Mouse (Mus musculus): ENCODE measurements around the gene Ric1.

DNA sequence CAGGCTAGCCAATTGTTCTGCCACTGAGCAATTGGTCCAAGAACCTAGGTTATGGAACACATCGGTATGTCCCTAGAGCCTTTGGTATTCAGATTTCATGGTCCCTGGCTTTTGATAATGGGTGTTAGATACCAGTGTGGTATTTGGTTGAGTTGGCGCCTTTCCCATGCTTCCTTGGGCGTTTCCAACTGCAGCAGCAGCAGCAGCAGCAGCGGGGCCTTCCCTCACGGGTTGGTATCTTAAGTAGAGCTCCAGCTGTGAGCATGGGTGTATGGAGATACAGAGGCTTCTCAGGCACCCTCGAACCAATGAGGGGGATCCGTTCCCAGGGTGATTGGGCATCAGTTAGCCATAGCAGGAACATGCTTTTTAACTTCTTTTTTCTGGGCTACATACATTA is 13.9 kb upstream of the Ric1 start:
- TF ChIP-seq CTCF (IDR thresholded peaks at IDR 0.05; ENCODE audit: low read depth, low read length), result no peak
- TF ChIP-seq POLR2AphosphoS5 (IDR thresholded peaks at IDR 0.05; ENCODE audit: insufficient replicate concordance, low read depth, low read length), result no peak
- TF ChIP-seq GATA1 (IDR thresholded peaks at IDR 0.05; ENCODE audit: borderline replicate concordance, low read length), result no peak
